Mouse (Mus musculus): ENCODE measurements around the gene Caskin1. TPM values are rescaled to one million over a fixed set of nuclear protein-coding genes. Genes with fewer than 3 reads are reported as not detected.

The Caskin1 gene
- polyA plus RNA-seq, 1 experiment: 0.36 TPM

GRCm38 (mm10) chr17:24476022-24476776 lies 12.2 kb upstream of the Caskin1 start:
- H3K27me3 ChIP-seq (ENCODE audit: control insufficient read depth, insufficient read depth, insufficient read length): no peaks in the 10 kb centered on the region
- H3ac ChIP-seq (ENCODE audit: control insufficient read depth, insufficient read length, low read depth): no peak overlapping the region
- peaks cover 16% of the 10 kb centered on the region for H3K79me3 ChIP-seq (ENCODE audit: low read depth)
- peaks cover 30% of the 10 kb centered on the region for H3K79me2 ChIP-seq (ENCODE audit: control insufficient read depth, insufficient read depth)
- TF ChIP-seq CTCF (IDR thresholded peaks at IDR 0.05; ENCODE audit: control insufficient read depth, insufficient read depth, insufficient read length) (no peak), USF1 (IDR thresholded peaks at IDR 0.05; ENCODE audit: low read depth) (no peak), MYOD1 (IDR thresholded peaks at IDR 0.05; ENCODE audit: control insufficient read depth, insufficient read length, low read depth) (no peak), FOSL1 (IDR thresholded peaks at IDR 0.05; ENCODE audit: insufficient read depth, low read length, poor library complexity, severe bottlenecking) (no peak), MYOG (IDR thresholded peaks at IDR 0.05; ENCODE audit: control insufficient read depth, extremely low read depth, insufficient read length) (no peak), CEBPB (IDR thresholded peaks at IDR 0.05; ENCODE audit: low read depth) (no peak), MAX (IDR thresholded peaks at IDR 0.05) (no peak)
- H3K36me3 ChIP-seq (ENCODE audit: control insufficient read depth, insufficient read depth): peaks cover 47% of the 10 kb centered on the region
- H3K4me3 ChIP-seq (ENCODE audit: insufficient read depth, poor library complexity, severe bottlenecking): no peak overlapping the region

- H3K79me3 ChIP-seq (ENCODE audit: low read depth): peaks cover 7% of the 10 kb centered on the region
- H3K79me2 ChIP-seq (ENCODE audit: control insufficient read depth, insufficient read depth): peaks cover 19% of the 10 kb centered on the region
- H3ac ChIP-seq (ENCODE audit: control insufficient read depth, insufficient read length, low read depth): no peak overlapping the region
- H3K36me3 ChIP-seq (ENCODE audit: control insufficient read depth, insufficient read depth): peaks cover 43% of the 10 kb centered on the region
- no peak overlapping the region for H3K4me3 ChIP-seq (ENCODE audit: insufficient read depth, poor library complexity, severe bottlenecking)
- H3K27me3 ChIP-seq (ENCODE audit: control insufficient read depth, insufficient read depth, insufficient read length): no peaks in the 10 kb centered on the region
- TF ChIP-seq MAX (IDR thresholded peaks at IDR 0.05): no peak
Measured at GRCm38 (mm10) chr17:24477053-24477984, 11.1 kb upstream of the Caskin1 start.

DNA sequence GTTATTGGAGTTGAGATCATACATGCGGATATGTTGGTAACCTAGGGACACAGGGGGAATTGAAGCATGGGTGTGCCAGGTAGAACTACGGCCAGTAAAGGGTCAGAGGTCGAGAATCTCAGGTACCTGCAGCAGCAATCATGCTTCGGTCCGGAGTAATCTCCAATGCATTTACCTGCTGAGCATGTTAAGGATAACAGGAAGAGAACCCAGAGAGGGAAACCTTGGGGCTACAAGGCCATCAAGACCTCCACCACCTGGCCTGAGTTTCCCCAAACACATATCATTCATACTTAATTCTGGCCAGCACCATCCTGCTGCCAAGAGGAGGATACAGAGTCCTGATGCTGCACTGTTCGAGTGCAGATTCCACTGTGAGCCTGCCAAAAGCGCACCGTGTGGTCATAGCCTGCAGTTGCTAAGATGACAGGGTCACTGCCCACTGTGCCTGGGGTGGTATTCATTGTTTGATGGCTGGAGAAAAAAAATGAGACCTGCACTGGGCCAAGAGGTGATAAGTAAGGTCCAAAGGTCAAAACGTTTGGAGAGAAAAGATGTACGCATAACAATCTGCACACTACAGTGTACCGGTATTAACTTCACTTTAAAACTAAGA lies 10.3 kb upstream of the Caskin1 start:
- Histone ChIP-seq H3K36me3 (ENCODE audit: control insufficient read depth, insufficient read depth) (peaks cover 38% of the 10 kb centered on the region), H3K79me2 (ENCODE audit: control insufficient read depth, insufficient read depth) (peaks cover 13% of the 10 kb centered on the region), H3K79me3 (ENCODE audit: low read depth) (peaks cover 3% of the 10 kb centered on the region), H3ac (ENCODE audit: control insufficient read depth, insufficient read length, low read depth) (peak overlapping the region; percentile 43), H3K4me3 (ENCODE audit: insufficient read depth, poor library complexity, severe bottlenecking) (peak overlapping the region; percentile 49), H3K27me3 (ENCODE audit: control insufficient read depth, insufficient read depth, insufficient read length) (no peaks in the 10 kb centered on the region)
- no peak for TF ChIP-seq USF1 (IDR thresholded peaks at IDR 0.05; ENCODE audit: low read depth)
- no peak for TF ChIP-seq MAX (IDR thresholded peaks at IDR 0.05)
- no peak for TF ChIP-seq CTCF (IDR thresholded peaks at IDR 0.05; ENCODE audit: control insufficient read depth, insufficient read depth, insufficient read length)
- no peak for TF ChIP-seq FOSL1 (IDR thresholded peaks at IDR 0.05; ENCODE audit: insufficient read depth, low read length, poor library complexity, severe bottlenecking)
- no peak for TF ChIP-seq MYOG (IDR thresholded peaks at IDR 0.05; ENCODE audit: control insufficient read depth, extremely low read depth, insufficient read length)
- TF ChIP-seq MYOD1 (IDR thresholded peaks at IDR 0.05; ENCODE audit: control insufficient read depth, insufficient read length, low read depth): no peak
- TF ChIP-seq CEBPB (IDR thresholded peaks at IDR 0.05; ENCODE audit: low read depth): no peak

- Histone ChIP-seq H3K4me3 (ENCODE audit: insufficient read depth, poor library complexity, severe bottlenecking) (peak within 1 kb of the TSS; percentile 49), H3K79me2 (ENCODE audit: control insufficient read depth, insufficient read depth) (peaks cover 13% of the 10 kb centered on the region), H3K36me3 (ENCODE audit: control insufficient read depth, insufficient read depth) (peaks cover 31% of the 10 kb centered on the region), H3K27me3 (ENCODE audit: control insufficient read depth, insufficient read depth, insufficient read length) (no peaks in the 10 kb centered on the region), H3ac (ENCODE audit: control insufficient read depth, insufficient read length, low read depth) (peak within 1 kb of the TSS; percentile 96), H3K79me3 (ENCODE audit: low read depth) (peaks cover 3% of the 10 kb centered on the region)
- TF ChIP-seq MYOD1 (IDR thresholded peaks at IDR 0.05; ENCODE audit: control insufficient read depth, insufficient read length, low read depth) (no peak), CTCF (IDR thresholded peaks at IDR 0.05; ENCODE audit: control insufficient read depth, insufficient read depth, insufficient read length) (peak; percentile 91)
Measured at GRCm38 (mm10) chr17:24478663-24479380, 9.6 kb upstream of the Caskin1 start, which contains the start of gene Mlst8. TSS of gene Mlst8 (minus strand) at chr17:24479078.

GRCm38 (mm10) chr17:24479431-24479830 lies 9.0 kb upstream of the Caskin1 start:
- peaks cover 13% of the 10 kb centered on the region for H3K79me2 ChIP-seq (ENCODE audit: control insufficient read depth, insufficient read depth)
- H3ac ChIP-seq (ENCODE audit: control insufficient read depth, insufficient read length, low read depth): no peak overlapping the region
- H3K27me3 ChIP-seq (ENCODE audit: control insufficient read depth, insufficient read depth, insufficient read length): no peaks in the 10 kb centered on the region
- peak overlapping the region; percentile 49 for H3K4me3 ChIP-seq (ENCODE audit: insufficient read depth, poor library complexity, severe bottlenecking)
- H3K79me3 ChIP-seq (ENCODE audit: low read depth): peaks cover 3% of the 10 kb centered on the region
- TF ChIP-seq MYOG (IDR thresholded peaks at IDR 0.05; ENCODE audit: control insufficient read depth, extremely low read depth, insufficient read length) (no peak), CTCF (IDR thresholded peaks at IDR 0.05; ENCODE audit: control insufficient read depth, insufficient read depth, insufficient read length) (no peak), FOSL1 (IDR thresholded peaks at IDR 0.05; ENCODE audit: insufficient read depth, low read length, poor library complexity, severe bottlenecking) (no peak), USF1 (IDR thresholded peaks at IDR 0.05; ENCODE audit: low read depth) (no peak), MYOD1 (IDR thresholded peaks at IDR 0.05; ENCODE audit: control insufficient read depth, insufficient read length, low read depth) (no peak)
- H3K36me3 ChIP-seq (ENCODE audit: control insufficient read depth, insufficient read depth): peaks cover 26% of the 10 kb centered on the region

All from C2C12 (cell line).